Mouse (Mus musculus) CH12.LX (cell line): ENCODE results near the gene Gm17349. TPM values are rescaled to one million over a fixed set of nuclear protein-coding genes. Genes with fewer than 3 reads are reported as not detected.

ENCODE experiments used
- DNase-seq: peaks from one replicate; pipeline ENCODE4 v3.0.0-alpha.2; 2013; ENCODE audit errors: extremely low read depth
- H3K27ac ChIP-seq: 2 replicates; pipeline ENCODE4 v1.5.1; 2012; ENCODE audit warnings: low read depth, mild to moderate bottlenecking, control low read depth, moderate library complexity; ENCODE audit not compliant: insufficient read depth
- H3K27me3 ChIP-seq: replicated peaks from 2 replicates; pipeline ENCODE3; 2012; ENCODE audit warnings: inconsistent platforms
- H3K36me3 ChIP-seq, 2 experiments: replicated peaks in 1 of 2; 2 replicates each; pipeline versions ENCODE3 to v1.6.1; 2012; ENCODE audit warnings: inconsistent platforms in 1 of 2, low read length in 1 of 2, mild to moderate bottlenecking in 1 of 2, mixed read lengths in 1 of 2, moderate library complexity in 1 of 2; ENCODE audit not compliant: control insufficient read depth in 1 of 2, insufficient read depth in 1 of 2
- H3K4me1 ChIP-seq, 2 experiments: 2 replicates each; pipeline ENCODE4 v1.6.1; 2012; ENCODE audit warnings: inconsistent platforms in 1 of 2, moderate library complexity in 1 of 2; ENCODE audit not compliant: insufficient read depth in 2 of 2, control insufficient read depth in 1 of 2
- H3K4me2 ChIP-seq: 2 replicates; pipeline ENCODE4 v1.6.1; 2012; ENCODE audit warnings: low read depth, mild to moderate bottlenecking, control low read depth; ENCODE audit not compliant: poor library complexity, insufficient read depth, severe bottlenecking
- H3K4me3 ChIP-seq, 3 experiments: fragments of 150-350 bp in 1 of 3; sonication (generic) in 1 of 3; replicated peaks in 1 of 3; 2 replicates each; pipeline versions ENCODE3 to v1.5.1; 2011 to 2012; ENCODE audit warnings: low read depth in 2 of 3, low read length in 2 of 3, mild to moderate bottlenecking in 2 of 3, moderate library complexity in 2 of 3, control low read depth in 1 of 3, improper control_type of control experiment in 1 of 3, inconsistent platforms in 1 of 3, mixed read lengths in 1 of 3; ENCODE audit not compliant: poor library complexity in 1 of 3
- H3K79me2 ChIP-seq: replicated peaks from 2 replicates; pipeline ENCODE4 v1.6.1; 2012; ENCODE audit warnings: mild to moderate bottlenecking, moderate library complexity; ENCODE audit not compliant: control insufficient read depth, poor library complexity, insufficient read depth, severe bottlenecking; ENCODE audit errors: extremely low read depth
- H3K9ac ChIP-seq: 2 replicates; pipeline ENCODE4 v1.6.1; 2012; ENCODE audit warnings: low read depth, mild to moderate bottlenecking, control low read depth, moderate library complexity; ENCODE audit not compliant: insufficient read depth
- H3K9me3 ChIP-seq: replicated peaks from 2 replicates; pipeline ENCODE3; 2012; ENCODE audit warnings: low read length, inconsistent platforms, mixed read lengths
- BHLHE40 ChIP-seq: IDR thresholded peaks from 2 replicates; pipeline ENCODE4 v1.6.1; 2011; ENCODE audit warnings: mild to moderate bottlenecking, low read depth, low read length, improper control_type of control experiment
- CHD2 ChIP-seq: IDR thresholded peaks from 2 replicates; pipeline ENCODE4 v1.6.1; 2011; ENCODE audit warnings: low read length, improper control_type of control experiment
- CTCF ChIP-seq, 2 experiments: IDR thresholded peaks in 1 of 2; conservative IDR thresholded peaks in 1 of 2; 2 replicates each; pipeline ENCODE4 v1.5.1; 2011 to 2012; ENCODE audit warnings: low read depth in 2 of 2, low read length in 2 of 2, improper control_type of control experiment in 1 of 2, inconsistent platforms in 1 of 2, mild to moderate bottlenecking in 1 of 2, moderate library complexity in 1 of 2
- ELF1 ChIP-seq: IDR thresholded peaks from 2 replicates; pipeline ENCODE4 v1.6.1; 2014; ENCODE audit warnings: low read depth, mild to moderate bottlenecking, inconsistent platforms, low read length, improper control_type of control experiment
- ETS1 ChIP-seq: conservative IDR thresholded peaks from 2 replicates; pipeline ENCODE4 v1.6.1; 2012; ENCODE audit warnings: low read depth, mild to moderate bottlenecking, inconsistent platforms, low read length, improper control_type of control experiment, moderate library complexity
- GABPA ChIP-seq: IDR thresholded peaks from 2 replicates; pipeline ENCODE4 v1.6.1; 2012; ENCODE audit warnings: low read depth, low read length, improper control_type of control experiment, inconsistent platforms; ENCODE audit not compliant: insufficient replicate concordance
- MAX ChIP-seq: IDR thresholded peaks from 2 replicates; pipeline ENCODE4 v1.6.1; 2011; ENCODE audit warnings: low read length, improper control_type of control experiment
- MAZ ChIP-seq: IDR thresholded peaks from 2 replicates; pipeline ENCODE4 v1.6.1; 2012; ENCODE audit warnings: low read depth, mild to moderate bottlenecking, inconsistent platforms, low read length, improper control_type of control experiment, moderate library complexity
- MYC ChIP-seq: IDR thresholded peaks from 2 replicates; pipeline ENCODE4 v1.6.1; 2011; ENCODE audit warnings: low read depth, mild to moderate bottlenecking, improper control_type of control experiment, low read length
- NELFE ChIP-seq: IDR thresholded peaks from 2 replicates; pipeline ENCODE4 v1.6.1; 2011; ENCODE audit warnings: low read depth, low read length, improper control_type of control experiment
- NRF1 ChIP-seq: IDR thresholded peaks from 2 replicates; pipeline ENCODE4 v1.6.1; 2014; ENCODE audit warnings: low read depth, mild to moderate bottlenecking, inconsistent platforms, low read length, improper control_type of control experiment, moderate library complexity
- PAX5 ChIP-seq: IDR thresholded peaks from 2 replicates; pipeline ENCODE4 v1.6.1; 2012; ENCODE audit warnings: low read length, inconsistent platforms, mixed read lengths
- POLR2A ChIP-seq: IDR thresholded peaks from 2 replicates; pipeline ENCODE4 v1.6.1; 2011; ENCODE audit warnings: low read depth, mild to moderate bottlenecking, improper control_type of control experiment, low read length
- POLR2AphosphoS2 ChIP-seq: IDR thresholded peaks from 2 replicates; pipeline ENCODE4 v1.6.1; 2011; ENCODE audit warnings: low read depth, low read length, improper control_type of control experiment
- RAD21 ChIP-seq: IDR thresholded peaks from 2 replicates; pipeline ENCODE4 v1.6.1; 2011; ENCODE audit warnings: low read depth, mild to moderate bottlenecking, low read length, improper control_type of control experiment, moderate library complexity
- RCOR1 ChIP-seq: conservative IDR thresholded peaks from 2 replicates; pipeline ENCODE4 v1.6.1; 2012; ENCODE audit warnings: low read depth, mild to moderate bottlenecking, inconsistent platforms, low read length, improper control_type of control experiment
- SIN3A ChIP-seq: IDR thresholded peaks from 2 replicates; pipeline ENCODE4 v1.6.1; 2012; ENCODE audit warnings: low read length, improper control_type of control experiment, inconsistent platforms
- TBP ChIP-seq: conservative IDR thresholded peaks from 2 replicates; pipeline ENCODE4 v1.6.1; 2011; ENCODE audit warnings: low read depth, low read length, improper control_type of control experiment
- TCF12 ChIP-seq: IDR thresholded peaks from 2 replicates; pipeline ENCODE4 v1.6.1; 2014; ENCODE audit warnings: low read depth, mild to moderate bottlenecking, inconsistent platforms, low read length, improper control_type of control experiment
- UBTF ChIP-seq: IDR thresholded peaks from 2 replicates; pipeline ENCODE4 v1.6.1; 2012; ENCODE audit warnings: low read depth, mild to moderate bottlenecking, inconsistent platforms, low read length, improper control_type of control experiment, moderate library complexity
- USF1 ChIP-seq: IDR thresholded peaks from 2 replicates; pipeline ENCODE4 v1.6.1; 2014; ENCODE audit warnings: low read depth, mild to moderate bottlenecking, inconsistent platforms, low read length, improper control_type of control experiment
- ZC3H11A ChIP-seq: IDR thresholded peaks from 2 replicates; pipeline ENCODE4 v1.6.1; 2012; ENCODE audit warnings: low read depth, mild to moderate bottlenecking, inconsistent platforms, low read length, improper control_type of control experiment
- ZKSCAN1 ChIP-seq: IDR thresholded peaks from 2 replicates; pipeline ENCODE4 v1.6.1; 2012; ENCODE audit warnings: low read depth, inconsistent platforms, low read length, improper control_type of control experiment, borderline replicate concordance
- ZNF384 ChIP-seq: IDR thresholded peaks from 2 replicates; pipeline ENCODE4 v1.6.1; 2012; ENCODE audit warnings: low read depth, low read length, improper control_type of control experiment, inconsistent platforms
- dilution Hi-C: fragments of 300-500 bp; cut with MboI; formaldehyde crosslinking; loops from 2 replicates; pipeline ENCODE4 v1.14.3; 2020; ENCODE audit warnings: low sequenced_read_pairs; ENCODE audit not compliant: extremely low pct_unique_long_range_greater_than_20kb, extremely low pct_ligation_motif_present
- in situ Hi-C: fragments of 300-500 bp; cut with MboI; formaldehyde crosslinking; loops from 3 replicates; pipeline ENCODE4 v1.14.3; 2019; ENCODE audit warnings: low sequenced_read_pairs, low pct_ligation_motif_present, low pct_unique_long_range_greater_than_20kb, mixed read lengths
- polyA plus RNA-seq: library from polyadenylated mRNA; unstranded; fragments of >175 nt; gene quantifications from 2 replicates; pipeline ENCODE4 v1.2.1, GENCODE M21; 2012; ENCODE audit warnings: low read depth; ENCODE audit not compliant: insufficient read length
- total RNA-seq, 2 experiments: library from RNA; depleted of rRNA; stranded (reverse); fragments of 300-350 nt in 1 of 2; fragments of >200 nt in 1 of 2; gene quantifications; 2 replicates each; pipeline ENCODE4 v1.2.3; 2012 to 2014

The Gm17349 gene
- total and polyA plus RNA-seq, 3 experiments: 2.1 TPM; not detected in 2

DNA sequence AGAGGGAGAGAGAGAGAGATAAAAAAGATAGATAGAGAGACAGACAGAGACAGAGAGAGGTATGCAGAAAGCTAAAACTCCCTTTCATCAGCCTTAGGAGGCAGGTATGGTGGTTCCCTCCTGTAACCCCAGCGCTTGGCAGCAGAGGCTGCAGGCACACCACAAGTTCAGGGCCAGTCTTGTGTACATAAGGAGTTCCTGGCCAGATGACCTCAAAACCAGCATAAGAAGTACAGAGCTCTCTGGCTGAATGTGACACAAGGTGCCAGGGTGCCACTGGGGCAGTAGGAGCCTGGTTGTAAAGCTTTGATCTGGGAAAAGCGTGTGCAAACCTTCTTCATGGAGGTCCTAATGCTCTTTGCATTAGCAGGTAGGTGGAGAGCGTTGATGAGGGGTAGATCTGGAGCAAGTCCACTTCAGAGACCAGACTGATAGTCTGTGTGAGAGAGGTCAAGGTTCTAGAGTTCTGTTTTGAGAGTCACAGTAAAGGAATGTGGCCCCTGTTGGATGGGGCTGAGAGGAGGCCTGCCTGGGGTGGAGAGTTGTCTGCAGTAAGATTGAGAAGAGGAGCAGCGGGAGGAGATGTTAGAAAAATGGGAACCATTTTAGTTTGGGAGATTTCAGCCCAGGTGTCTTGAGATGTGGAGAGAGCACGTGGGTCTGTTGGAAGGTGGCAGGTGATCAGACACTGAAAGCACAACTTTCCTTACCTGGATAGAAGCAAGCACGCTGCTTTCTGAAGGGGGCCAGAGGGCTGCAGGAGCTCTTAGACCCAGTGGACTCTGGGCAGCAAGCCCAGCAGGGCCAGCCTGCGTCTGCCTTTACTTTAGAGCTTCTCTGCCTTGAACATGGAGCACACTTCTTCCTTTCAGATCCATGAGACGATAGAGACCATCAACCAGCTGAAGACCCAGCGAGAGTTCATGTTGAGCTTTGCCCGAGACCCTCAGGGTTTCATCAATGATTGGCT lies 5.2 kb upstream of the Gm17349 start:
- no peak for TF ChIP-seq ZC3H11A
- TF ChIP-seq UBTF: no peak
- no peak for TF ChIP-seq NRF1
- TF ChIP-seq SIN3A: no peak
- TF ChIP-seq TCF12: no peak
- TF ChIP-seq CTCF (conservative IDR thresholded peaks at IDR 0.05 in 1 of 2, IDR thresholded peaks at IDR 0.05 in 1 of 2; ENCODE audit: low read depth in 2 of 2, low read length in 2 of 2): no peak
- no peak for TF ChIP-seq NELFE
- Histone ChIP-seq H3K9me3 (no peaks in the 10 kb centered on the region), H3K79me2 (no peaks in the 10 kb centered on the region), H3K4me1 (peaks cover 0 to 13% of the 10 kb centered on the region in 2 experiments; a peak in 2 of 4 replicates), H3K27me3 (no peaks in the 10 kb centered on the region), H3K4me2 (no peak overlapping the region), H3K9ac (no peak overlapping the region), H3K36me3 (peaks cover 67 to 90% of the 10 kb centered on the region in 2 experiments), H3K4me3 (no peak overlapping the region), H3K27ac (no peak overlapping the region)
- DNase-seq: no peak
- dilution Hi-C loops: no loop called here
- in situ Hi-C loops: no loop called here

DNA sequence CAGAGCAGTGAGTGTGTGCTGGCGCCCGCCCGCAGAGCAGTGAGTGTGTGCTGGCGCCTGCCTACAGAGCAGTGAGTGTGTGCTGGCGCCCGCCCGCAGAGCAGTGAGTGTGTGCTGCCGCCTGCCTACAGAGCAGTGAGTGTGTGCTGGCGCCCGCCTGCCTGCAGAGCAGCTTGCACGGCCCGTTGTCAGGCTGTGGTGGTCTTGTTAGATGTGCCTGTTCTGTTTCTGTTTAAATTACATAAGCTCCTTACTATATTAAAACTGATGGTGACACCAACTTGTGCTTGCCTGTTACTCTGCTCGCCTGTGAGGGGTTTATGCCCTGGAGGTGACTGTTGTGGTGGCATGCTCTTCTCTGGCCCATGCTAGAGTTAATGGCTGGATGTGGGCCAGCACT lies 2.9 kb upstream of the Gm17349 start:
- Histone ChIP-seq H3K4me2 (no peak overlapping the region), H3K9me3 (no peaks in the 10 kb centered on the region), H3K27me3 (no peaks in the 10 kb centered on the region), H3K36me3 (peaks cover 73 to 90% of the 10 kb centered on the region in 2 experiments), H3K9ac (no peak overlapping the region), H3K4me3 (no peak overlapping the region), H3K79me2 (no peaks in the 10 kb centered on the region; the same call in 1 of the 2 replicates), H3K27ac (no peak overlapping the region), H3K4me1 (peaks cover 2 to 6% of the 10 kb centered on the region in 2 experiments)
- no peak for DNase-seq
- dilution Hi-C loops (no loop called here), in situ Hi-C loops (no loop called here)
- TF ChIP-seq ZNF384: no peak
- TF ChIP-seq NRF1: no peak

DNA sequence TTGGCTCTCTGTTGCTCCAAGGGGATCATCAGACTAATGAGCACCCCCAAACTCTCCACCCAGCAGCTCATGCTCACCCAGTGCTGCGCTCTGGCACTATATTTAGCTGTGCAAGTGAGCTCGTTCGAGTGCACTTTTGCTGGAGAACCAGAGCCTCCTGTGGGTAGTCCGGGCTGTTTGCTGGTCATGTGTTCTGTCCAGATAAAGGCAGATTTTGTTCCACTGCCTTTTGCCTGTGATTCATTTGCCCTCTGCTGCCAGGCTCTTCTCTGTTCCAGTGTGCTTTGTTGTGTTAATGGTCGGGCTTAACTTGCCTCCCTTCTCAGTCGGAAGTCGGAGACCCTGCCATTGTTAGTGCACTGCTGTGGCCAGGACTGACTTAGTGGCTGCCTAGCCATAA lies 409 bp downstream of the Gm17349 start:
- Histone ChIP-seq H3K27ac (no peak overlapping the region), H3K9me3 (no peaks in the 10 kb centered on the region), H3K27me3 (no peaks in the 10 kb centered on the region), H3K4me2 (no peak overlapping the region), H3K9ac (no peak overlapping the region), H3K36me3 (peaks cover 43 to 61% of the 10 kb centered on the region in 2 experiments), H3K79me2 (no peaks in the 10 kb centered on the region; the same call in 1 of the 2 replicates), H3K4me1 (peaks cover 10 to 27% of the 10 kb centered on the region in 2 experiments), H3K4me3 (no peak overlapping the region)
- dilution Hi-C loops (no loop called here), in situ Hi-C loops (no loop called here)
- DNase-seq: no peak
- TF ChIP-seq POLR2A (no peak), POLR2AphosphoS2 (no peak), PAX5 (no peak), MAX (no peak), ELF1 (no peak), CHD2 (no peak), MAZ (no peak), ETS1 (no peak), RAD21 (no peak), RCOR1 (no peak), ZKSCAN1 (no peak), UBTF (no peak), TBP (no peak), USF1 (no peak), ZNF384 (no peak), MYC (no peak), SIN3A (no peak), BHLHE40 (no peak), GABPA (no peak)
